12 mouse cellular contexts compared by ENCODE assay signal in the genomic region with DNA sequence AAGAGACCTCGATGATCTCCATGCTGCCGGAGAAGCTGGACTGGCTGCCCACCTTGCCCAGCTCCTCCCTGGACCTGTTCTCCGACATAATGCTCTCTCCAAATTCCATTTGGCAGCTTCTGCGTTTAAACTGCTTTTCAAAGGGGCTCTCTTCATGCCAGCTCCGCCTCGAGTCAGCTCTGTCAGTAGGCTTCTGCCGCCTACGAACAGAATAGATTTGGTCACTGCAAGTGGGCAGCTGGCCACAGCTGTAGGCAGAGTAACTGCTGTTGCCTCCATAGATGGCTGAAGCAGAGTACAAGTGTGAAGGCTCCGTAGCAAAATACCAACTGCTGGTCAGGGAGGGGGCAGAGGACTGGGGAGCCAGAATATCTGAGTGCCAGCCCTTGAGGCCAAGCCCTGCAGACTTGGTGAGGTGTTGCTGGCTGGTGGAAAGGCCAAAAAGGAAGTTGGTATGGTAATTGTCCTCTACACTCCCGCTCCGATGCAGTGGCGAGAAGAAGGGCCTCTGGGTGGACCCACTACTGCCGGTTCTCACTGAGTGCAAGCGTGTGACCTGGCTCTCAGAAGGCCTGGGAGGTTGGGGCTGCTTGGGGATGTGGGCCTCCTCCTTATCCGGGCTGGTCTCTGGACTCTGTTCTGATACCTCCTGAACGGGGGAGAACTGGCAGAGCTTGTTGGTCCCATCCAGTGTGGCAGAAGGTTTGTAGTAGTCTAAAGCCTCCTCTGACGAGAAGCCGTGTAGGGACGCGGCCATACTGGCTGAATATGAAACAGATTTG.
A peak's percentile ranks its signal among the peaks of the same experiment; 100 is the strongest.
DNase-seq lines count a peak whose midpoint lies in the region; ATAC-seq lines count a peak whose summit lies in the region.
"Had no signal": no experiment of that assay in that cellular context is flagged by ENCODE, and none has a peak within 500 bp of the region (broad histone marks: within the 10 kb centered on the region; RNA-seq: fewer than 3 reads in every experiment).

No protein-coding gene starts in this region.

- ATAC-seq in frontal cortex, adult (ENCODE audit: low TSS enrichment): peak; percentile 71
- ATAC-seq in monocyte, adult 5-6 weeks (replicated peaks; ENCODE audit: insufficient number of reproducible peaks, low FRiP score, low TSS enrichment, poor library complexity, severe bottlenecking): peak; percentile 14; the same call in 1 of the 2 replicates
- ATAC-seq: midbrain, embryonic 16.5 days had no signal

- no peak for DNase-seq in frontal cortex, postnatal 14 days (ENCODE audit: low spot score in 2 of 2)
- peak; percentile 29 for DNase-seq in layer of hippocampus, adult 11-12 months (ENCODE audit: low spot score)
- no peak for DNase-seq in layer of hippocampus, adult 18-20 months (ENCODE audit: low spot score in 2 of 2)
- peak; percentile 63 for DNase-seq in fat pad, adult 2 months (ENCODE audit: extremely low read depth, low read depth, low spot score)
- DNase-seq in thymus, adult 18-20 months: no peak
- DNase-seq in adrenal gland, adult 2 months: no peak
- DNase-seq: cerebellum, adult 9-10 months; gastrocnemius, postnatal 10 days; retina, postnatal 1 day had no signal

Comparison
In these comparisons a context has a peak if more than half of its experiments do, and no peak if none do; other contexts are left out.
1. DNase-seq: peak in layer of hippocampus, adult 11-12 months (single experiment) and fat pad, adult 2 months (single experiment); none in frontal cortex, postnatal 14 days (0 of 2), layer of hippocampus, adult 18-20 months (0 of 2), thymus, adult 18-20 months (0 of 2) and adrenal gland, adult 2 months (single experiment).